Mouse (Mus musculus) cerebellum, adult (tissue): ENCODE results near the gene Pum2.
A peak's percentile ranks its signal among the peaks of the same experiment; 100 is the strongest.

Experiments used
- ATAC-seq: cut with Nextera tagmentation; 2 replicates; pipeline ENCODE4 v1.9.2; 2017; ENCODE audit warnings: mild to moderate bottlenecking, moderate library complexity, mixed read lengths; ENCODE audit not compliant: insufficient number of reproducible peaks, low FRiP score, low TSS enrichment

Gene Pum2

GRCm38 (mm10) chr12:8786984-8787730, 113.2 kb downstream of the Pum2 start:
- ATAC-seq = no peak

GRCm38 (mm10) chr12:8788469-8788868, 114.5 kb downstream of the Pum2 start:
- no peak for ATAC-seq

DNA sequence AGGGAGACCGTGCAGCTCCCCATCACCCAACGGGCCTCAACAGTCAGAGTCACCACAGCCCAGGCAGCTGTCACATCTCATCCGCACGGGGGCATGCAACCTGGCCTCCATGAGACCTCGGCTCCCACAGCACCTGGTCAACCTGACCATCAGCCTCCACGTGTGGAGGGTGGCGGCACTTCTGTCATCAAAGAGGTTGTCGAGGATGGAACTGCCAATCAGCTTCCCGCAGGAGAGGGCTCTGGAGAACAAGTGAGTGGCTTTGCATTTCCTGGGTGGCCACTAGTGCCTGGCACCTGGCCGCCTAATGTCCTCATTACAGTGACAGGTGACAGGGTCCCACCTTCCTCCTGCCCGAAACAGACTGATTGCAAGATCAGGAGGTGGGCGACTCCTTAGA, 116.7 kb downstream of the Pum2 start:
- no peak for ATAC-seq

- peak; percentile 59 for ATAC-seq
Observed at GRCm38 (mm10) chr12:8793410-8794051, 119.6 kb downstream of the Pum2 start.

DNA sequence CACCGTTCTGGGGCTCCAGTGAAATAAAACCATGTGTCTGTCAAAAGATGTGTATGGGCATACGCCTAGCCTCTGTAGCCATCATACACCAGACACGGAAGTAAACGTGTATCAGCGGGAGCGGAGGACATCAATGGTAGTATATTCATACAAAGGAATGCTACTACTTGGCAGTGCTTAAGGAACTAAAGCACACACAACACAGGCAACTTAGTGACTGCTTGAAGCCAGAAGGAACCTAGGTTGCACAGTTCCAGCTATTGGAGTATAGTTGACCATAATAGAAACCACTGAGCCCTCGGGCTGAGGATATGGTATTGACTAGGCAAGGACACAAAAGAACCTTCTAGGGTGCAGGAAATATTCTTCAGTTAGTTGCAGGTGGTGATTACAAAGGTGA, 124.0 kb downstream of the Pum2 start:
- no peak for ATAC-seq

DNA sequence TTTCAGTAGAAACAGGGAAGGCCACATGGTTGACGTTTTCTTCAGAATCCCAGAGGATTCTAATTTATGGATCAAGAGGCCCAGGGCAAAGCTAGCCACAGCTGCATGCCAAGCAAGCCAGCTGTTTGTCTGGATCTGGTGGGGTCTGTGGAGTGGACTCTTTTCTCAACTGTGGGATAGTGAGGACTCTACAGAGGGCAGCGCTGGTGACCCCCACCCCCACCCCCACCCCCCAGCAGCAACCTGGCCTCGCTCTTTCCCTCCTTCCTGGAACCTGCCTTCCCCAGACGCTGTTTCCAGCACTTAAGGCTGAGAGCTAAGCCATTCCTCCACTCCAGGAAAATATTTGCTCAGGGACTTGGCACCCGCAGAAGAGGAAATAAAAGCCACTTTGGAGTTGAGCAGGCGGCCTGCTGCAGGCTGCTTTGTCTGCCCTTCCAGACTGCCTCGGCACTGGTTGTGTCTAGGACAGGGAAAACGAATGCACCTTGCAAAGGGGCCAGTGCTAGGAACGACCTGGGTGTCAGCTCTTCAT, 124.6 kb downstream of the Pum2 start:
- no peak for ATAC-seq
